Mouse (Mus musculus) left cerebral cortex, postnatal 10 days (tissue): ENCODE measurements around the gene Trim38. TPM values are rescaled to one million over a fixed set of nuclear protein-coding genes. Genes with fewer than 3 reads are reported as not detected.
"Not testable (repeated sequence)": the region's sequence is repeated elsewhere in the genome, so short reads cannot be mapped to it uniquely, and the experiment has no call there.

Experiments used
- DNase-seq, 2 experiments: peaks; one replicate each; pipeline ENCODE4 v3.0.0; 2021 to 2022; ENCODE audit warnings: low spot score in 2 of 2, mixed read lengths in 1 of 2; ENCODE audit errors: extremely low spot score in 1 of 2
- intact Hi-C: fragments of 180-260 bp; cut with DNase I; formaldehyde crosslinking; loops from one replicate; pipeline ENCODE4 v1.15.1; 2025
- total RNA-seq, 2 experiments: library from RNA; stranded (reverse); gene quantifications; 2 replicates each; pipeline ENCODE4 v1.2.3; 2021

The Trim38 gene
- total RNA-seq, 2 experiments from 2014 or later: 0.36 to 0.54 TPM

GRCm38 (mm10) chr13:23757921-23758320, 11.8 kb upstream of the Trim38 start:
- DNase-seq: no peak
- intact Hi-C loops: loop anchor here (10.0 kb wide), 1 partner anchor 203 kb away; the partner anchor contains the start of genes Hist1h1d and Hist1h4f

GRCm38 (mm10) chr13:23759251-23759771, 10.4 kb upstream of the Trim38 start:
- DNase-seq: no peak
- intact Hi-C loops: loop anchor here (10.0 kb wide), 1 partner anchor 205 kb away; the partner anchor contains the start of genes Hist1h1d and Hist1h4f

- intact Hi-C loops: loop anchor here (10.0 kb wide), 1 partner anchor 205 kb away; the partner anchor contains the start of genes Hist1h1d and Hist1h4f
- DNase-seq: no peak
Observed at GRCm38 (mm10) chr13:23759916-23760239, 9.8 kb upstream of the Trim38 start.

GRCm38 (mm10) chr13:23760240-23760971, 9.3 kb upstream of the Trim38 start:
- no peak for DNase-seq
- intact Hi-C loops: no loop called here

- intact Hi-C loops: no loop called here
- peak; percentile 99 to 100 for DNase-seq
Observed at GRCm38 (mm10) chr13:23760972-23761864, 8.5 kb upstream of the Trim38 start, which contains the start of gene Hist1h4a. Gene Hist1h4a (minus strand): TSS chr13:23761230.

GRCm38 (mm10) chr13:23761871-23762821, 7.6 kb upstream of the Trim38 start, which contains the start of gene Hist1h3a:
Gene Hist1h3a (minus strand): TSS chr13:23762386.
- intact Hi-C loops: not testable (repeated sequence)
- DNase-seq: peak; percentile 46 to 71

- no peak for DNase-seq
- intact Hi-C loops: no loop called here
Observed at GRCm38 (mm10) chr13:23763242-23763585, 6.5 kb upstream of the Trim38 start.

- peak; percentile 85 to 90 for DNase-seq
- intact Hi-C loops: no loop called here
Observed at GRCm38 (mm10) chr13:23763586-23764323, 6.0 kb upstream of the Trim38 start, which contains the start of gene Hist1h1a. Gene Hist1h1a (plus strand): TSS chr13:23763666.

GRCm38 (mm10) chr13:23764324-23765171, 5.2 kb upstream of the Trim38 start:
- intact Hi-C loops: no loop called here
- no peak for DNase-seq

- intact Hi-C loops: no loop called here
- DNase-seq: no peak
Observed at GRCm38 (mm10) chr13:23765172-23765513, 4.6 kb upstream of the Trim38 start.

GRCm38 (mm10) chr13:23766772-23767171, 2.9 kb upstream of the Trim38 start:
- DNase-seq: no peak
- intact Hi-C loops: no loop called here

- intact Hi-C loops: no loop called here
- DNase-seq: no peak
Observed at GRCm38 (mm10) chr13:23768834-23769397, 797 bp upstream of the Trim38 start.

- intact Hi-C loops: no loop called here
- peak; percentile 47 to 64 for DNase-seq
Observed at GRCm38 (mm10) chr13:23772561-23773313, 3.0 kb downstream of the Trim38 start.

GRCm38 (mm10) chr13:23778339-23778738, 8.6 kb downstream of the Trim38 start:
- intact Hi-C loops: no loop called here
- DNase-seq: no peak

- intact Hi-C loops: no loop called here
Observed at GRCm38 (mm10) chr13:23779025-23779424, 9.3 kb downstream of the Trim38 start.

GRCm38 (mm10) chr13:23792520-23792919, 22.8 kb downstream of the Trim38 start:
- intact Hi-C loops: no loop called here
- DNase-seq: peak; percentile 57 to 58

More at GRCm38 (mm10) chr13:23779025-23779424, 9.3 kb downstream of the Trim38 start:
- DNase-seq: no peak
